Mouse (Mus musculus): Measurements from ENCODE around the gene Tmem222.
A peak's percentile ranks its signal among the peaks of the same experiment; 100 is the strongest.

DNA sequence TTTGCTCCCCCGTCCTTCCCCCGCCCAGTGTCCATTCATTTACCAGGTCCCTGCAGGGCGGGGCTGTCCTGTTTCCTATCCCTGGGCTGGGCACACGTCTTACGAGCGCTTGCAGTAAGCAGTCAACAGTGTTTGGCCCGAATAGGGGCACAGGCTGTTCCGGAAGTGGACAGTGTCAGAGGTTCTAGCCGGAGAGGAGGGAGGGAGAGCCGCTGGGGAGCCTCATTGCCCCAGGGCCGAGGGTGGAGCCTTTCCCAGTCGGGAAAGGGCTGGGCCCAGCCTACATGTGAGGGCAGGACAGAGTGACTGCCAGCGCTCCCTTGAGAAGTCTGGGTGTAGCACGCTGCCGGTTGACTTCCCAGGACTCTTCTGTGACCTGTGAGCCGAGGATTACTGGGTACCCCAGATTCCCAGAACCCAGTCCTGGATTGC is 37.1 kb downstream of the Tmem222 start, which contains the start of gene Map3k6:
- TF ChIP-seq POLR2A (IDR thresholded peaks at IDR 0.05; ENCODE audit: borderline replicate concordance, extremely low read depth, low read depth, low read length) (peak; percentile 99), CTCF (IDR thresholded peaks at IDR 0.05; ENCODE audit: insufficient read depth, low read length) (no peak)

Measured in lung, adult 2 months (tissue).